Mouse (Mus musculus) cerebellum, adult 8-10 months (tissue): Measurements from ENCODE around the gene Slc38a10.
A peak's percentile ranks its signal among the peaks of the same experiment; 100 is the strongest.

ENCODE experiments used
- DNase-seq: peaks from one replicate; pipeline ENCODE4 v3.0.0; 2022

Gene Slc38a10

DNA sequence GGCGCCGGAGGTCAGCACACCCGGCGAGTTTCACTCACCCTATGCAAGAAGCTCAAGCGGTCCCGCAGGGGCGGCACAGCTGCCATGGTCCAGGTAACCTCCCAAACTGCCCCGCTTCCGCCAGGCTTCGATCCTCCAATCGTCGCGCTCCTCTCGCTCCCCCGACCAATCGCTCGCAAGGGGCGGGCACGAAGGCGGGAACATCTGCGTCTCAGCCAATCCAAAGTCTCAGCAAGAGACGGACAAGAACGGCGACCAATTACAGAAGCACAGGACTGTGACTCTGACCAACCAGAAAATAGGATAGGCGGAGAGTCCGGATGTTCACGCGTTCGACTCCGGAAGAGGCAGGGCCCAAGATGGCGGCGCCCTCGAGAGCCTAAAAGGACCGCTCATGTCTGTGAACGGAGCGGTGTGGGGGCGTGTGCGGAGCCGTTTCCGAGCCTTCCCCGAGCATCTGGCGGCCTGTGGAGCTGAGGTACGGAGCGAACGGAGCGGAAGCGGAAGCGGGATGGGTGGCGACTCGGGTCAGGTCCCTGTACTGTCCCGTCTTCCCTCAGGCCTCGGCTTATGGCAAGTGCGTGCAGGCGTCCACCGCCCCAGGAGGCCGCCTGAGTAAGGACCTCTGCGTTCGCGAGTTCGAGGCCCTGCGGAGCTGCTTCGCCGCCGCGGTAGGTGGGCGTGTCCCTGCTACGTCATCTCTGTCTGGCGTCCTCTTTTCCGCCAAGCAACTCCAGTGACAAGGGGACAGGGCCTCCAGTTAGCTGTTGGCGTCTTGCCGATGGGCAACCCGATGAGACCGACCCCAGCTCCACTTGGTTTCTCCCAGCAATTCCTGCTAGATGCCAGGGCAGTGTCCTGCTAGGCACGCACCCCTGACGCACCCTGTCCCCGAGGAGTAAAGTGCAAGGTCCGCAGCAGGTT is 52.3 kb downstream of the Slc38a10 start, which contains the start of the genes Tepsin and Ndufaf8:
Gene Tepsin, minus strand, starts transcription at position 144 of the 924 bp plus-strand sequence.
Gene Ndufaf8, plus strand, starts transcription at position 341 of the 924 bp plus-strand sequence.
- DNase-seq: peak; percentile 100

DNA sequence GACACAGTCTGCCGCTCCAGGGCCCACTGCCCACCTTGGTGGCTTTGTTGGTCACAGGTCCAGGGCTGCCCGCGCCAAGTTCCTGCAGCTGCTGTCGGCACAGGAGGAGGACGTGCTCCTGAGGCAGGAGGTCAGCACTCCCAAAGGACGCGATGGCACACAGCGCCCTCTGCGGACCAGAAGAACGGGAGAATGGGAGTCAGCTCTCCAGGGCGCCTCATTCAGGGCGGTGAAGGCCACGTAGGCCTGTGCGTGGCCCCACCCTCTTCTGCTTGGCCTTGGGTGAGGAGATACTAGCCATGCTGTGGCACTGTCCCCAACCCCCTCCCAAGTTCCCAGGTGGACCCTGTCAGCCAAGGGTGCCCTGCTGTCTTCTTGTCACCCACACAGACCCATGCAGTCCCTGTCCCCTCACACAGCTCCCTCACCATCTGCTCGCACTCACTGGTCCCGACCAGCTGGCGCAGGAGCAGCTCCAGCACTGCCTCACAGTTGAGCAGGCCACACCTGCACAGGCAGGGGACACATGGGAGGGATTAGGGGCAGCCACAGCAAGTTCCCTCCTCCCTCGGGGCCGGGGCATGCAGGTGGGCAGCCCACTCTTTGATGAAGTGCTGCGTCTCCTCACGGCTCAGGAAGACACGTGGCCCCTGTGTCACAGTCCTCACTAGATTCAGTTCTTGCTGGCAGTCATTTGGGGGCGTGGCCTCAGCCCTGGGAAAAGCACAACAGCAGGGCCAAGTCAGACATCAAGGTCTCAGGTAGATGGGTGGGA is 58.1 kb downstream of the Slc38a10 start:
- no peak for DNase-seq

DNA sequence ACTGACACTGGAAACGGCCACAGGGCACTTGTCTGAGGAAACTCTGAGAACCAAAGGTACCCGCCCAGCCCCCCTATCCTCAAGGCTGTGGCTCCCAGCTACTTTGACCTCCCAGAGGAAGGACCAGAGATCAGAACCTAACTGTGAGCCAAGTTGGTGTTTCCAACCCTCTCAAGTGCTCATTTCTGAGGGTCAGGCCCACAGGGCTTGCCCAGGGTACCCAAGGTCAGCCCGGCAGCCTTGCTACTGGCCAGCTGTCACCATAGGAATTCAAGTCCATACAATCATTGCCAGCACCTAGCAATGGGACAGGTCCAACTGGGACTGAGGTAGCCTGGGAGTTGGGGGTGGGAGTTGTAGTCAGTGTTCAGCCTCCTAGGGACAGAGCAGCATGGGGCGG is 60.5 kb downstream of the Slc38a10 start:
- DNase-seq: no peak

DNA sequence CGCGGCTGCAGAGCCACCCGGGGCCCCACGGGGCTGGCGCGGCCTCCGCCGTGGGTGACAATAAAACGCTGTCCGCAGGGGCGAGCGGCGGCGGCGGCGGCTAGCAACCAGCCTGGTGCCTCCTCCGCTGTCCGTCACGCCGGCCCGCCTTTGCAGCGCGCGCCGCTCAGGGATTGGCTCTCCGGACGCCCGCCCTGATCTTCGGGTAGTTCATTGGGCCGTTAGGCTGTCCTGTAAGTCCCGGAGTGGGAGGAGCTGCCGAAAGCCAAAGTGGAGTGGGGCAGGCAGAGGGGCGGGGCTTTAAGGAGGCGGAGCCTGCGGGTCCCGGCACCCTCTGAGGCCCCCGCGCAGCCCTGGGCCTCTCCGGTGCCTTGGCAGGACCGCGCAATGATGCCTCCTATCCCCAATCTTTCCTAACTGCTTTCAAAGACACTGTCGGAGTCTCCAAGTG is 64.4 kb downstream of the Slc38a10 start, which contains the start of gene Cep131:
Gene Cep131, minus strand, starts transcription at position 126 of the 451 bp plus-strand sequence.
- peak; percentile 97 for DNase-seq

DNA sequence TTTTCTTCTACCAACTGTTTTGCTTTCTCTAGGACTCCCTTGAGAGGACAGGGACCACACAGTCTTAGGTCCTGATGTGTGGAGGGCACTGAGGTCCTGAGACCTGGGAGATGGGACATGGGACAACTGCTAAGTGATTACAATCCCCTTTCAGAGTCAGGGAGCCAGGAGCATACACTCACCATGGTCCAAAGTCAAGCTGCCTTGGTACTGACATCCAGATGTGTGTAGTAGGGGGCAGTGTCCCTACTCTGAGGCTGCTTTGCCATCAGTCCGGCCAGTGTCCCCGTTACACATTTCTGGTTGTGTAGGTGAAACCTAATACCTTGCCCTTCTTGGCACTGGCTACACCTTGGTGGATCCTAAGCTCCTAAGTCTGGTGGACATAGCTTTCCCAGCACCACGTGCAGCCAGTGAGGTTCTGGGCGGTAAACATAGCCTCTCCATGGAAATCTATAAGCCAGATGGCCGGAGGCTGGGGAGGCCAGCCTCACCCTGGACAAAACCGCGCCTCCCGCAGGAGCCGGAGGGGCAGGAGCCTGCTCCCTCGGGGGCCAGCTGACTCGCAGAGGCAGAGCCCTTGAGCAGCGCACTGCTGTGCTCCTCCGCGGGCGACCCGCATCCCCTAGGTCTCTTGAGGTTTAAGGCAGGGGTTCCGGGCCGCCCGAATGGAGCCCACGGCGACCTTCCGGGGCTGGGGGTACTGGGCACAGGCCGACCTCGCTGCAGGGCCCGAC is 65.1 kb downstream of the Slc38a10 start:
- peak; percentile 63 for DNase-seq

DNA sequence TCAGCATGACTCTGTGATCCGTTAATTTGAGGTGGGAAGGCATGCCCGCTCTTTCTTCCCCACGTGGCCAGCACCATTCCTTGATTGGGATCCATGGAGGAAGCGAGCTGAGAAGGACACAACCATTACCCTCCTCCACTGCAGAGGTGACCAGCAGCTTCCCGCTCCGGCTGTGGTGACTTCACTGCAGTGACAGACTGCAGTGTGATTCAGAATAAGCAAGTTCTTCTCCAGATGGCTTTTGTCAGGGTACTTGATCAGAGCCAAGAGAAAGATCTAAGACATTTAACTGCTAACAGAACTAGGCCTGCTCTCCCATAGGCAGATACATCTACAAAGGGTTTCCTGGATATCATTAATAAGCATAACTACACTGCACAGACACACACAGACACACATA is 70.9 kb downstream of the Slc38a10 start:
- DNase-seq: no peak

DNA sequence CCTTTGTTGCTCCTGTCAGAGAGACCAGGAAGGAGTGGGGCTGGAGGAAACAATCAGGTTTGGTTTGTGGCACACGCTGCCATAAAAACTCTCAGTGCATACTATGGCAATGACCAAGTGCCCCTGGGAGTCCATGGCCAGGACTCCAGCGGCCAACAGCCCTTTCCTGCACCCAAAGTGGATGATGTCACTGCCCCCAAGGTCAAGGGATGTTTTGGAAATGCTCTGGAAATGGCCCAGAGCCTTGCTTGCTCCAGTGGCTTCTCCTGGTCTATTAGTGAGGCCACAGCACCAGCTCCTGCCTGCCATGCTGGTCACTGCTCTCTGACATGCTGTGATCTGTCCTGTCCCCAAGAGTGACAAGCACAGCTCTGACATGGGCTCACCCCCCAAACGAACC is 75.0 kb downstream of the Slc38a10 start:
- no peak for DNase-seq

DNA sequence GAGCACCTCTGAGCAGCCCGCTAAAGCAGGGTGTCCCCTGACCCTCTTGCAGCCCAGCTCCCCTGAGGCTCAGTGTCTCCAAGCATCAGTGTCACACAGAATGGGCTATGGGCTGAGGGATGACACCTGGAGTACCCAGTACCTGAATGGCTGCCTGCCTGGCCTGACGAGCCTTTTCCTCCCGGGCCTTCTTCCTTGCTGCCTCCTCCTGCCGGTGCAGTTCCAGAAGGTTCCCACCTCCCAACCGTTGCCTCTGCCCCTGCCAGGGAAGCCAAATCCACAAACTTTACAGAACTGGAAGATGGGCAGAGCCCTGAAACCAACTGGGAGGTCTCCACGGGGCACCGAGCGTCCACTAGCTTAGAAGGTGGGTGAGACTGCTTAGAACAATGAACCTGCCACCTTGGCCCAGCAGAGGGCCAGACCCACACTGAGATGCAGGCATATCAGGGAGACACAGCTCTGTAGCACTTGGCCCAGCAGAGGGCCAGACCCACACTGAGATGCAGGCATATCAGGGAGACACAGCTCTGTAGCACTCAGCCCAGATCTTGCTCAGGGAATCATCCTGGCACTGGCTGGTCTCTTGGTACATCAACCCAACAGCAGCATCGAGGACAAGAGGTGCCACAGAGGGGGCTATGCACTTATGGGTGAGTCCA is 78.0 kb downstream of the Slc38a10 start:
- no peak for DNase-seq

DNA sequence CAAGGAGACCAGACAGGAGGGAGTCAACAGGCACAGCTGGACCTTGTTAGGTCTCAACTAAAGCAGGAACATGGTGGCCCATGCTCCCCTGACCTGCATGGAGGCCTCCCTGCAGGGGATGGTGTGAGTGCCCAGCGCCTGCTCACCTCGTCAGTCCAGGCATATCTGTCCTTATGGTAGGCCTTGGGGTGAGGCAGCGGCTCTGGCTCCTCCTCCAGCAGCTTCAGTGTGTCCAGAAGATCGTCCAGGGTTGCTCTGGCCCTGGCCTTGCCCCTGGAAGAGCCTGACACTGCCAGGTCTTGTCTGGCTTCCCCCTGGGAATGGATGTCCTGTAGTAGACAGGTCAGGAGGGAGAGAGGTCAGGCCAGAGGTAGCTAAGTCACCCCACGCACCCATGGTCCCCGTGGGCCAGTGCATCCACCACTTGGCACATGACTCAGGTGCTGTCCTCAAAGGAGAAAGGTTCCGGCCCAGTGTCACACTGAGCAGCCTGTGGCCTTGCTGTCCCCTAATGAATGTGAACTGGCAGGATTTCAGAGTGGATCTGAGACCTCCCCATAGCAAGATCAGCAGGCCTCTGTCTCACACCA is 79.3 kb downstream of the Slc38a10 start:
- DNase-seq: no peak

DNA sequence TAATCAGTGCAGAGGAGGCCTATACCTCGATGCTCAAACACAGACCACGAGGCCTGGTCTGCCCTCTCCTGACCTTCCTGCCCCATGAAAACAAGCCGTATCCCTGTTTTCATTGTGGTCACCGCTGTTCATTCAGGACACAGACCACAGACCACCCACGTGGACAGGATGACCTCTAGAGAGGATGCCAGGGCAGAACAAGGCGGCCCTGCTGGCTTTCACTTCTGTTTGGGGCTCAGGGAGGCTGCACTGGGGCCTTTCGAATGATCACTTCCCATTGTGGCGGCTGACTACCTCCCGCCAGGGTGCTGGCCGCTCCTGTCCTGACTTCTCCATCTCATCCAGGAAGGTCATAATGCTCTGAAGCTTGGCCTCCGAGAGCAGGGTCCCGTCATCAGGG is 80.1 kb downstream of the Slc38a10 start:
- no peak for DNase-seq

DNA sequence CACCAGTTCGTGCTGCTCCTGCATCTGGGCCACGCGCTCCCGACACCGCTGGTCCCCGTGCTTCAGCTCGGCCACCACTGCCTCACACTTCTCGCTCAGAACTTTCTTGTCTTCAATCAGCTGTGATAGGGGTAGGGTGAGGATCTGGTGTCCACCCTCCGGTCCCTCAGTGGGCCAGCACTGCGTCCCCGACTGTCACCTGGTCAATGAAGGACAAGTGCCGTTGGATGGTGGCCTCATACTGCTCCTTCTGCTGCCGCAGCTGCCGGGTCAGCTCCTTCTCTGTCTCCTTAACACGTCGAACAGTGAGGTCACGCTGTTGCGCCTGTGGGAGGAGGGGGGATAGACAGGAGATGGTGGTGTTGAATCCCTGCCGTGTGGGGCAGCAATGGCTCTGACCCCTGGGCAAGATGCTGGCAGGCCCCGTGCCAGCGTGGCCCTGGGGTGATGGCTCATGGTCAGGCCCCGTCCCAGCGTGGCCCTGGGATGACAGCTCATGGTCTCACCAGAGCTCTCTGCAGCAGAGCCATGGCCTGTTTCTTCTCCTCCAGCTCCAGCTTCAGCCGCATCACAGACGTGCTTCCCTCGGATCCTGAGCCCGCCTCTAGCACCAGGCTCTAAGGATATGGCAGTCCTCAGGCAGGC is 80.7 kb downstream of the Slc38a10 start:
- DNase-seq: no peak

DNA sequence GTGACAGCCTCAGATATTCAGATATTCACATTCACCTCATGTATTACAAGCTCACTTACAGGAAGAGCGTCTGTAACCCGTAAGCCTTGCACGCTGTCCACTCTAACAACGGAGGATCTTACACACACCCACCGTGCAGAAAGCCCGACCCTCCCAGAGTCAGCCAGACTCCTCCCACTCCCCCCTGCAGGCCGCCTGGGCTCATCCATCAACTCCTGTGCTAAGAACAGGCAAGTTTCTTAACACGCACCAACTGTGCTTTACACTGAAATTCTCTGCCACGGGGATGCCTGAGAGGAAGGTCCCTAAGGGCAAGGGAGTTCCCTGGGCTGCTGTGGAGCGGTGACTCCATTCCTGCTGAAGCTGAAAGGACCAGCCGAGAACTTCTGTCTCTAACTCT is 81.9 kb downstream of the Slc38a10 start:
- DNase-seq: no peak

DNA sequence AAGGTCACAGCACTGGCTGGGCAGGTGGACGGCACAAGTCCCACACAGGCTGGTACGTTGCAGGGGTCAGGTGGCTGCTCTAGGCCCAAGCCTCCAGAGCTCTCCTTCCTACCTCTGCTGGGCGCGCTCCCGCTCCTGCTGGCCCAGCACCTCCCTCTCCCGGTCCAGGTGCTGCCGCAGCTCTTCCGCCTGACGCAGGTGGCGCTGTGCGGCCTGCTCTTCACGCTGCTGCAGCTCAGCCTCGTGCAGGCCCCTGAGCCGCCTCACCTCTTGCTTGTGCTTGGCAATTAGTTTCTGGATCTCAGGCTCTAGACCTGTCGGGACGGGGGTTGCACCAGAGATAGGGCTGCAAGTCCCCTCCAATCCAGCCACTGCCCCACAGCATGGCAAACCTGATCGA is 83.3 kb downstream of the Slc38a10 start:
- no peak for DNase-seq

DNA sequence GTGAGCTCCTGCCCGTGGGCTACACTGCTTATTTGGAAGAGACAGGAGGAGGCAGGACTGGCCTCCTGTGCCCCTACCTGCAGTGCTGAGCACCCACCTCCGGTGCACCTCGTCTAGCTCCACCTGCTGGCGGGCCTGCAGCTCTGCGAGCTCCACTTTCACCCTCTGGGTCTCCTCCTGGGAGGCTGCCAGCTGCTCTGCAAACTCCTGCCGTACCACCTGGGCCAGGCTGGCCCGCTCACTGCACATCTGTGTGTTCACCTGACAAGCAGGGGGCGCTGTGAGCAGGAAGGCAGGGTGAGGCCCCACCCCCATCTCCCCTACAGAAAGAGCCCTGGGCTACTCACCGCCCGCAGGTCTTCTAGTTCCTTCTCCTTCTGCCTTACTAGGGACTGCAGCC is 85.9 kb downstream of the Slc38a10 start:
- DNase-seq: peak; percentile 73

DNA sequence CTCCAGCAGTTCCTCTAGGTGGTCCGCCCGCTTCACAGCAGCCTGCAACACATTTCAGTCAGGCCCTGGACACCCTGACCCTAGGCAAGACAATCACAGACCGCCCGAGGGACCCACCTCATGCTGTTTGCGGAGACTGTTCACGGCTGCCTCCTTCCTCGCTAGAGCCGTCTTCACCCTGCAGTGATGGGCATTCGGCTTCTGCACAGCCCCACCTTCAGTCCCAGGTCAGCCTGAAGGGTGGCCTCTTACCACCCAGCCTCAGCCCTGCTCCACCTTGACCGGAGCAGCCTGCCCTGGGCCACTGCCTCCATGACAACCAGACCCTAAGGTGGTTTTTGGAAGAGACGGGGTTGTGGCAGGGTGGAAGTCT is 86.5 kb downstream of the Slc38a10 start:
- no peak for DNase-seq

DNA sequence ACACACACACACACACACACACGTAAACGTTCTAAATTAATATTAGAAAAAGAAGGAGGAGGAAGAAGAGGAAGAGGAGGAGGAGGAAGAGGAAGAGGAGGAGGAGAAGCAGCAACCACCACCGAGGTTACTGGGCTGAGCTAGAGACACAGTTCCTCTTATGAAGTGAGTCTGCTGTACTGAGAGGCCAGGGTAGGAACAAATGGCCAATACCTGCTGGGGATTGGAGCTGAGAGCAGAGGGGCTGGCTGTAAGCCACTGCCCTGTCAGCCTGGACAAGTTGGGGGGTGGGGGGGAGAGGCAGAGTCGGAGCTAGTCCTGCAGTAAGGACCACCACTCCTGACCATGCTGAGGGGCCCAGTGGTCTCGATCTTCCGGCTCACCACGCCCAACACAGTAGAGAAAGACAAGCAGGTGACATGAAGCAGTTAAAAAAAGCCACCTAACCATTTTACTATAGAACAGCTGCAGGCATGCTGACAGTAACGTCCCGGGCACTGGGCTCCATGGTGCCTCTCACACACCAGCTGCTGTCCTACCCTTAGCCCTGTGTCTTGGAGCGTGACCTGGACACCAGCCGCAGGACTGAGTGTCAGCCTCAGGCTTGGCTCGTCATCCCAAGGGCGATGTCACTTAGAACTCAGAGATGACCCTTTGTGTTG is 87.0 kb downstream of the Slc38a10 start:
- DNase-seq: no peak

DNA sequence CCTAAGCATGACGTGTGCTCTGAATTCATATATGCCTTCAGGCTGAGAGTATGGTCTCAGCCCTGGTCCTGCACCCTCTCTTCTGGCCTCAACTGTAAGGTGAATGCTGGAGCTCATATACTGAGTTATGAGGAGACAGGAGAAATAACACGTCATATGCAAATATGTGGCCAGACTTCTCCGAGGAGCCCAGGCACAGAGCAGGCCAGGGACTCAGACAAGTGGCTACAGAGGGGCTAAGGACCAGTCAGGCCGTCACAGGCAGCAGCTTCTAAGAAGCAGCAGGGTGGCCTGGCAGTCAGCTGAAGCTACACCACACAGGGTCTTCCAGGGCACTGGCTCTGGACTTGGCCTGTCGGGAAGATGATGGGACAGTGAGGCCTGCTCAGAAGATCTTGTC is 87.8 kb downstream of the Slc38a10 start:
- no peak for DNase-seq

DNA sequence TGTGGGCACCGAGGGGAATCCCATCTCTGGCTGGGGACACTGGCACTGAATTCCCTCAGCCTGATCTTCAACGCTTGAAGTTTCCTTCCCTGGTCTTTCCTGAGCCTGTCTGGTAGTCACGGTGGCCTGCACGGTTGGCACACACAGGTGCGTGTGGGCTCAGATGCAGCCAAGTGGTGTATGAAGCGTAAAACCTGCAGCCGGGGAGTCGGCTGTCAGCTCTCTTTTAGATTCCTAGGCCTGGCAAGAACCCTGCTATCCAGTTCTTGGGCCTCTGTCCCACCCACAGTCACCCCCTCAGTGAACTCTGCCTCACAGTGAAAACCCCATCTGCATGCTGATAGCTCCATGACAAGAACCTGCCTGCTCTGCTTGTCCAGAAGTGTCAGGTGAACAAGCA is 90.5 kb downstream of the Slc38a10 start:
- DNase-seq: no peak

DNA sequence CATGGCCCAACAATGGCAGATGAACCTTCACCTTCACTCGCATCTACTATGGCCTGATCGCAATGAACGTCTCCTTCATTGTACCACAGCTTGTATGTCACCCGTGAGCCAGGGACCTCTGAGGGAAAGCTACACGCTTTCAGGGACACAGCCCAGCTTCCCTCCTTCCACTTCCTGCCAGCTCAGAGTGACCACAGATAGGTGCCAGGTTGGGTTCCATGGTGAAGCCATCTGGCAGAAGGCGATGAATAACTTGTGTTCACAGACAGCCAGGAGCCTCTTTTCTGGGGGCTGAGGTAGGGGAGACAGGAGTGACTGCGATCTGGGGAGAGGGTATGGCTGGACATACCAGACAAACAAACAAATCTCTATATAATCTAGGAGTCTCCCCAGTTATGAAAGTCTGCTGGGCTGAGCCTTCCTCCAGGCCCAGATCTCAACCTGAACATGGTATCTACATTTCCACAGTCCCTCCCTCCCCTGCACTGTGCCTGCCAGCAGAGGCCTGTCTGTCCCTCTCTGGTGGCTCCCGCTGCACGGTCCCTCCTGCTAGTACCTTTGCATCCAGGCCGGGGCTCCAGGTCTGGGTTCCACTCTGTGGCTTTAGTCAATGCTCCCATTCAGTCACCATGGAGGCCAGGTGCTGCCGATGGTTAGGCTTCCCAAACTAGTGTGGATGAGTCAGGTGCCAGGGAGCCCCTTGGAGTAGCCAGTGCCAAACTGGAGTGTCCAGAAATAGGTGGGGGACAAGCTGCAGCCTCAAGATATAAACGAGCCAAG is 95.0 kb downstream of the Slc38a10 start:
- DNase-seq: no peak
